Mouse (Mus musculus) limb, embryonic 14.5 days (tissue): ENCODE data around the gene Ufsp2. TPM values are rescaled to one million over a fixed set of nuclear protein-coding genes. Genes with fewer than 3 reads are reported as not detected.

ENCODE experiments used
- ATAC-seq: fragments of 200-750 bp; cut with Nextera tagmentation; 2 replicates; pipeline ENCODE4 v1.8.0; 2017; ENCODE audit warnings: low read depth, moderate number of reproducible peaks, moderate TSS enrichment; ENCODE audit not compliant: low FRiP score
- DNase-seq: peaks from one replicate; pipeline ENCODE4 v3.0.0-alpha.2; 2015; ENCODE audit warnings: low spot score
- H3K27ac ChIP-seq: fragments of 300-500 bp; sonication (generic); replicated peaks from 2 replicates; pipeline ENCODE4 v1.5.1; 2014; ENCODE audit warnings: low read depth, mild to moderate bottlenecking, low read length, moderate library complexity, mixed read lengths
- H3K27me3 ChIP-seq: fragments of 300-500 bp; sonication (generic); 2 replicates; pipeline ENCODE4 v1.6.1; 2014; ENCODE audit warnings: low read length, mixed read lengths; ENCODE audit not compliant: control insufficient read depth, insufficient read depth
- H3K36me3 ChIP-seq: fragments of 300-500 bp; sonication (generic); 2 replicates; pipeline ENCODE4 v1.6.1; 2014; ENCODE audit warnings: mild to moderate bottlenecking, low read length, moderate library complexity, mixed read lengths; ENCODE audit not compliant: control insufficient read depth, insufficient read depth
- H3K4me1 ChIP-seq: fragments of 300-500 bp; sonication (generic); 2 replicates; pipeline ENCODE4 v1.6.1; 2014; ENCODE audit warnings: antibody characterized with exemption, low read length, mixed read lengths; ENCODE audit not compliant: control insufficient read depth, insufficient read depth
- H3K4me2 ChIP-seq: fragments of 300-500 bp; sonication (generic); replicated peaks from 2 replicates; pipeline ENCODE4 v1.6.1; 2014; ENCODE audit warnings: low read depth, mild to moderate bottlenecking, low read length, moderate library complexity; ENCODE audit not compliant: severe bottlenecking
- H3K4me3 ChIP-seq: fragments of 300-500 bp; sonication (generic); replicated peaks from 2 replicates; pipeline ENCODE4 v1.5.1; 2014; ENCODE audit warnings: low read length
- H3K9ac ChIP-seq: fragments of 300-500 bp; sonication (generic); 2 replicates; pipeline ENCODE4 v1.6.1; 2014; ENCODE audit warnings: mild to moderate bottlenecking, low read depth, low read length, moderate library complexity; ENCODE audit not compliant: severe bottlenecking
- H3K9me3 ChIP-seq: fragments of 300-500 bp; sonication (generic); 2 replicates; pipeline ENCODE4 v1.6.1; 2016; ENCODE audit warnings: low read length; ENCODE audit not compliant: control insufficient read depth
- POLR2A ChIP-seq: fragments of 200-500 bp; IDR thresholded peaks from 2 replicates; pipeline ENCODE4 v1.8.0; 2012; ENCODE audit warnings: inconsistent platforms, mild to moderate bottlenecking, moderate library complexity, borderline replicate concordance; ENCODE audit not compliant: insufficient read depth, insufficient read length; ENCODE audit errors: extremely low read depth
- WGBS: fragments of 180-500 bp; shearing (Covaris S2); extraction: QIAGEN DNeasy Blood & Tissue Kit; methylation state at CpG from one replicate; pipeline ENCODE4 v1.1.7; 2014; 5-methylcytosine and 5-hydroxymethylcytosine counted together
- polyA plus RNA-seq, 2 experiments: library from polyadenylated mRNA; depleted of rRNA in 1 of 2; stranded (reverse) in 1 of 2; unstranded in 1 of 2; fragments of >200 nt; fragmentation: Nextera tagmentation in 1 of 2; extraction: Ambion mirVana in 1 of 2; gene quantifications; 2 replicates each; pipeline versions ENCODE4 v1.2.1 to v1.2.3; 2012 to 2014

Ufsp2 gene
- polyA plus RNA-seq, 2 experiments, result 62.3 to 92.5 TPM

- 97% methylated on average over 12 of the region's 12 CpGs for WGBS
- H3K27ac ChIP-seq, result no peak overlapping the region
- no peak for DNase-seq
- H3K9ac ChIP-seq, result no peak overlapping the region
- no peak for TF ChIP-seq POLR2A
- H3K4me3 ChIP-seq, result no peak overlapping the region
- H3K27me3 ChIP-seq, result no peaks in the 10 kb centered on the region
- H3K4me1 ChIP-seq, result peaks cover 6% of the 10 kb centered on the region
- H3K4me2 ChIP-seq, result no peak overlapping the region
- H3K36me3 ChIP-seq, result no peaks in the 10 kb centered on the region
- ATAC-seq, result no peak
- no peaks in the 10 kb centered on the region; the same call in 1 of the 2 replicates for H3K9me3 ChIP-seq
These were observed 4.4 kb upstream of the Ufsp2 start for GRCm38 (mm10) chr8:45970894-45971293.

DNA sequence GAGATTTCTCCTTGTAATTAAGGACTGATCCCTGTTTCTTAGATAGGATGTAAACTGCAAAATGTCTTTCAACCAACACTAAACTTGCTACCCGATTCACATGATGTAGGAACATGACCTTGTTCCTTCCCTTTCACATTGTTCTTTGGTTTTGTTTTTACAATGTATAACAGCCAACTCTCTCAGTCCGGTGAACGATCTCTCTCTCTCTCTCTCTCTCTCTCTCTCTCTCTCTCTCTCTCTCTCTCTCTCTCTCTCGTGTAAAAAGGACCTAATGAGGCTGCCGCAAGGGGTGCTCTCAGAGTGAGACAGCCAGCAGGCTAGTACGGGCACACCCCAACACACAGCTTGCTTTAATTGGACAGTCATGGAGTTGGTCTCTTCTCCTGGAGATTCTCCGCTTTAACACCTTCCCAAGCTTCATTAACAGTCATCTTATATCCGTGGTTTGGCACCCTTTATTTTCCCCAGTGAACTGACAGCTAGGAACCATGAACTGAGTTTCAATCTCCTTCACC lies 1.3 kb upstream of the Ufsp2 start:
- no peak for ATAC-seq
- Histone ChIP-seq H3K9ac (0 out of 2 replicates have a peak overlapping the region, but pooled peaks have one; percentile 8), H3K4me3 (peak overlapping the region; percentile 71), H3K9me3 (no peaks in the 10 kb centered on the region; the same call in 1 of the 2 replicates), H3K4me2 (peak overlapping the region; percentile 65), H3K27ac (0 out of 2 replicates have a peak overlapping the region, but pooled peaks have one; percentile 46), H3K36me3 (peaks cover 6% of the 10 kb centered on the region; the same call in 1 of the 2 replicates), H3K27me3 (no peaks in the 10 kb centered on the region), H3K4me1 (peaks cover 12% of the 10 kb centered on the region)
- WGBS, result 59% methylated on average over 8 of the region's 8 CpGs
- DNase-seq, result no peak
- TF ChIP-seq POLR2A, result no peak

- 58% methylated on average over 11 of the region's 11 CpGs for WGBS
- Histone ChIP-seq H3K9me3 (no peaks in the 10 kb centered on the region), H3K27ac (peak overlapping the region; percentile 48), H3K4me3 (peak overlapping the region; percentile 71), H3K36me3 (peaks cover 13% of the 10 kb centered on the region), H3K9ac (peak overlapping the region; percentile 76), H3K4me1 (peaks cover 12% of the 10 kb centered on the region), H3K27me3 (no peaks in the 10 kb centered on the region), H3K4me2 (peak overlapping the region; percentile 65)
- no peak for ATAC-seq
- peak; percentile 57 for DNase-seq
- no peak for TF ChIP-seq POLR2A
These were observed 625 bp downstream of the Ufsp2 start for GRCm38 (mm10) chr8:45975837-45976468.

- H3K27me3 ChIP-seq, result no peaks in the 10 kb centered on the region
- no peak overlapping the region for H3K9ac ChIP-seq
- TF ChIP-seq POLR2A, result no peak
- H3K36me3 ChIP-seq, result peaks cover 58% of the 10 kb centered on the region
- H3K9me3 ChIP-seq, result no peaks in the 10 kb centered on the region
- H3K4me1 ChIP-seq, result no peaks in the 10 kb centered on the region
- H3K27ac ChIP-seq, result no peak overlapping the region
- no peak for ATAC-seq
- no peak overlapping the region for H3K4me2 ChIP-seq
- DNase-seq, result no peak
- H3K4me3 ChIP-seq, result no peak overlapping the region
- WGBS, result 50% methylated on average over 3 of the region's 3 CpGs
These were observed 11.3 kb downstream of the Ufsp2 start for GRCm38 (mm10) chr8:45986665-45987064.

- no peak for ATAC-seq
- H3K36me3 ChIP-seq, result peaks cover 49% of the 10 kb centered on the region
- no peak overlapping the region for H3K4me3 ChIP-seq
- H3K4me2 ChIP-seq, result no peak overlapping the region
- H3K9me3 ChIP-seq, result no peaks in the 10 kb centered on the region
- H3K9ac ChIP-seq, result no peak overlapping the region
- no peak for DNase-seq
- no peaks in the 10 kb centered on the region for H3K4me1 ChIP-seq
- H3K27me3 ChIP-seq, result no peaks in the 10 kb centered on the region
- TF ChIP-seq POLR2A, result no peak
- 45% methylated on average over 2 of the region's 2 CpGs for WGBS
- no peak overlapping the region for H3K27ac ChIP-seq
These were observed 12.9 kb downstream of the Ufsp2 start for GRCm38 (mm10) chr8:45988189-45988588.
